Mouse (Mus musculus): ENCODE data around the gene Islr. TPM values are rescaled to one million over a fixed set of nuclear protein-coding genes. Genes with fewer than 3 reads are reported as not detected.

Islr gene
- polyA plus RNA-seq, 1 experiment: not detected

DNA sequence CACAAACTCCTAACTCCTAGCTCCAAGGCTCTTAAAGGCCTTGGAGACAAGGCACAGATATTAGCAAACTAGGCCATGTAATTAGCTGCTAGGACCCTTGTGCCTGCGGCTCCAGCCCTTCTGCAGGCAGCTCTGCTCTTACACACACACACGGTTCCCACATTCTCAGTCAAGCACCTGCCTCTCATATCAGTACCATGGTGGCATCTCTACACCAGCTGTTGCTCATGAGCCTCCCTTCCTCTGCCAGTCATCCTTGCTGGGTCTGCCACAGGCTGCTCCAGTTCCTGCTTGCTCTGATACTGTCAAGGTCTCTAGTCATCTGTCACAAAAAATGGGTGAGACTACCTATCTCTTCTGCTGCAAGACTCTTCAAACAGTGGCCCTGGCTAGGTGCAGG, 20.2 kb upstream of the Islr start:
- Histone ChIP-seq H3K27ac (ENCODE audit: insufficient read depth, low read depth, low read length) (no peak overlapping the region), H3K4me3 (ENCODE audit: insufficient read depth, low read length) (no peak overlapping the region), H3K4me1 (ENCODE audit: control insufficient read depth, insufficient read depth, low read length) (peaks cover 15% of the 10 kb centered on the region)
- no peak for TF ChIP-seq POLR2A (IDR thresholded peaks at IDR 0.05; ENCODE audit: borderline replicate concordance, low read depth, low read length)
- TF ChIP-seq CTCF (IDR thresholded peaks at IDR 0.05; ENCODE audit: low read depth, low read length): no peak

DNA sequence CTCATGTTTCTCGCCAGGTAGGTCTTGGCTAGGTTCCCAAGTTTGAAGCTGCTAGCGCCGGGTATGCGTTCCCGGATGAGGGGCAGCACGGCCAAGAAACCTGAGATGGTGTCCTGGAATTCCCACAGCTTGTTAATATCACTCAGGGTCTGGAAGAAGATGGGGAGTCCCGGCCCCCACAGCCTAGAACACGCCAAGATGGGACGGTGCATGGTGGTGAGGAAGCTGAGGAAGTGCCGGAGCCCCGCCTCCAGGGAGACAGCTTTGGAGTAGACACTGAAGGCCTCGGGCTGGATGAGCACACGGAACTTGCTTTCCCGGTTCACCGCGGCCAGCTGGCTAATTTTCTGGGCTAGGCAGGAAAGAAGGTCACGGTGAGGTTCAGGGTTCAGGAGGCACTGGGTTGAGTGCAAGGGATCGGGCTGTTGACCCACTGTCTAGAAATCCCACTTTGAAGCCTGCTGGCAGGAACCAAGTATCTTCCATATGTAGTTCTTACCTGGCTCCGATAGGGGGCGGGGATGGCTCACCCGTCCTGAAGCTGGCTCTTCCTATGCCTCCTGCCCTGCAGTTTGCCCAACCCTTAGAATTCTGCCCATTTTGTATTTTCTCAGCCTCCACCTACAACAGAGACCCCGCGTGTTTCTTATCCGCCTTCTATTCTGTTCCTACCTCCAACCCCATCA, 16.3 kb upstream of the Islr start:
- no peak overlapping the region for H3K27ac ChIP-seq (ENCODE audit: insufficient read depth, low read depth, low read length)
- no peak overlapping the region for H3K4me3 ChIP-seq (ENCODE audit: insufficient read depth, low read length)
- TF ChIP-seq CTCF (IDR thresholded peaks at IDR 0.05; ENCODE audit: low read depth, low read length) (0 out of 2 replicates have a peak, but pooled peaks have one; percentile 24), POLR2A (IDR thresholded peaks at IDR 0.05; ENCODE audit: borderline replicate concordance, low read depth, low read length) (no peak)
- peaks cover 3% of the 10 kb centered on the region for H3K4me1 ChIP-seq (ENCODE audit: control insufficient read depth, insufficient read depth, low read length)

DNA sequence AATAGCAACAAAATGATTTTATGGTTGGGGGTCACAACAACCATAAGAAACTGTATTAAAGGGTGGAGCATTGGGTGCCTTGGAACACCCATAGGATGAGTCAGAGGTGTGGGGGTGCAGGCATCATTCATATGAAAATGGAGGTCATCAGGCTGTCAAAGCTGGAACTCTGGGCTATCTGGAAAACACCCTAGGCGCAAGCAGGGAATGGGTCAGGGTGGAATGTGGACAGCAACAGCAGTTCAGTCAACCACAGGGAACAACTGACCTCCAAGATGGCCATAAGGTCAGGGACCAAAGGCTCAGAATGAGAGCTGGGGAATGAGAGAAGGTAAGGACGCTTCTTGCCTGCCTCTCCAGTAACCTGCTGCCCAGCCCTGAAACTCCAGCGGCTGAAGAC, 14.4 kb upstream of the Islr start:
- TF ChIP-seq CTCF (IDR thresholded peaks at IDR 0.05; ENCODE audit: low read depth, low read length) (no peak), POLR2A (IDR thresholded peaks at IDR 0.05; ENCODE audit: borderline replicate concordance, low read depth, low read length) (no peak)
- no peaks in the 10 kb centered on the region for H3K4me1 ChIP-seq (ENCODE audit: control insufficient read depth, insufficient read depth, low read length)
- H3K27ac ChIP-seq (ENCODE audit: insufficient read depth, low read depth, low read length): no peak overlapping the region
- H3K4me3 ChIP-seq (ENCODE audit: insufficient read depth, low read length): no peak overlapping the region

DNA sequence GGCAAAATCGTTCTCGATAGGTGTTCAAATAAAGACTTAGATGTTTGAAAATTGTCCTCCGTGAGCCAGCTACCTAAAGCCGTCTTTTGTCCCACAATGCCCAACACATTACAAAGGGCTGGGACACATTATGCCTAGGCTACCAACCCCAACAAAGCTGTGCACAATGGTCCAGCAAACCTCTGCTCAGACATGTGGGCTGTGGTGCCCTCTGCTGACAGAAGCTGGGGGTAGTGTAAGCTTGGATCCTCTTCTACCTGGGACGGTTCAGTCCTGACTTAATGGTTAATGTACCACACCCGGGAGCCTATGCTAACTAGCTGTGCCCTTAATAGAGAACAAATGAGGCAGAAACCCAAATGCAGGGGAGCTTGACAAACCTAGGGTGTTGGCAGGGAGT, 12.3 kb upstream of the Islr start:
- TF ChIP-seq POLR2A (IDR thresholded peaks at IDR 0.05; ENCODE audit: borderline replicate concordance, low read depth, low read length): no peak
- TF ChIP-seq CTCF (IDR thresholded peaks at IDR 0.05; ENCODE audit: low read depth, low read length): peak; percentile 33
- Histone ChIP-seq H3K27ac (ENCODE audit: insufficient read depth, low read depth, low read length) (no peak overlapping the region), H3K4me3 (ENCODE audit: insufficient read depth, low read length) (no peak overlapping the region), H3K4me1 (ENCODE audit: control insufficient read depth, insufficient read depth, low read length) (no peaks in the 10 kb centered on the region)

DNA sequence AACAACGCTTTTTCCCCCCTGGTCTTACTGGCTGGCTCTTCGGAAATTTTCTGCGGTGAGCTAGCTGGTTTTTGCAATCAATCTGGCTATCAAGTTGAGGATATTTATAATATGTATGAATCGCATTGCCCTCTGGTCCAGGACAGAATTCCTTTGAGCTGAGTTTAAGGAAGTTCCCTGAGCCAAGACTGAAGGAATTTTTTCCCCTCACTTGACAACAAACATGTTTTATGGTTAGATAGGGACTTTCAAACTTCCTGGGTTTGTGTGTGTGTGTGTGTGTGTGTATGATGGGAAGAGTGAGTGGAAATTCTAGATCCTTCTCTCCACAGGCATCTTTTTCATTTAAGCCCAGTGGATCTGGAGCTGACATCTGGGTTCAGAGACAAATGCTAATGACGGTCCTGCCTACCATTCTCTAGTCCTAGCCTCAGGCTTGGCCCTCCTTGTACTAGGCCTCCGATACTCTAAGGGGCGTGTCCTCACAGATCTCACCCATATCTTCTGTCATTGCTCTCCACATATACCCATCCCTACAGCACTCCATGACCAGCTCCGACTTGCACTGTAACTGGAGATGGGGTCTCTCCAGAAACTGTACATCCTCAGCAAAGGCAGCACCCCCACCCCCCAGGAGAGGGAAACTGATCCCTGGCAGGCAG, 10.5 kb upstream of the Islr start:
- Histone ChIP-seq H3K4me1 (ENCODE audit: control insufficient read depth, insufficient read depth, low read length) (peaks cover 12% of the 10 kb centered on the region), H3K27ac (ENCODE audit: insufficient read depth, low read depth, low read length) (no peak overlapping the region), H3K4me3 (ENCODE audit: insufficient read depth, low read length) (no peak overlapping the region)
- TF ChIP-seq POLR2A (IDR thresholded peaks at IDR 0.05; ENCODE audit: borderline replicate concordance, low read depth, low read length) (no peak), CTCF (IDR thresholded peaks at IDR 0.05; ENCODE audit: low read depth, low read length) (no peak)

DNA sequence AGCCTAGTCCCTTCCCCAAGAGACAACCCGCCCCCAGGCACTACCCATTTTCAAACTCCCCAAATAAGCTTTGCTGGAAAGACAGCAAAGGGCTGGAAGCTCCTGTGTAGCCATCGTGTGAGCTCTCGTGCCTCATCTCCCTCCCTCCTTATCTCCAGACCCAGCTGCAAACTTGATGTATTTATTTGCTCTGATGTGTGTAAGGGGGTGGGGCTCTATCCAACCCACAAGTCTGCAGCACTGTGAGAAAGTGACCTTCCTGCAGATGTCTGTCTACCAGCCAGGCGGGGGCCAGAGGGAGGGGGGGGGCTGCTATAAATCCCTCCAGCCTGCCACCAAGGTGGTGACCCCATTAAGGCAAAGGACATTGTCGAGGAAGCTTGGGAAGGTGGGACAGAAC, 9.8 kb upstream of the Islr start:
- H3K4me3 ChIP-seq (ENCODE audit: insufficient read depth, low read length): no peak overlapping the region
- no peak overlapping the region for H3K27ac ChIP-seq (ENCODE audit: insufficient read depth, low read depth, low read length)
- TF ChIP-seq CTCF (IDR thresholded peaks at IDR 0.05; ENCODE audit: low read depth, low read length) (no peak), POLR2A (IDR thresholded peaks at IDR 0.05; ENCODE audit: borderline replicate concordance, low read depth, low read length) (no peak)
- peaks cover 15% of the 10 kb centered on the region for H3K4me1 ChIP-seq (ENCODE audit: control insufficient read depth, insufficient read depth, low read length)

DNA sequence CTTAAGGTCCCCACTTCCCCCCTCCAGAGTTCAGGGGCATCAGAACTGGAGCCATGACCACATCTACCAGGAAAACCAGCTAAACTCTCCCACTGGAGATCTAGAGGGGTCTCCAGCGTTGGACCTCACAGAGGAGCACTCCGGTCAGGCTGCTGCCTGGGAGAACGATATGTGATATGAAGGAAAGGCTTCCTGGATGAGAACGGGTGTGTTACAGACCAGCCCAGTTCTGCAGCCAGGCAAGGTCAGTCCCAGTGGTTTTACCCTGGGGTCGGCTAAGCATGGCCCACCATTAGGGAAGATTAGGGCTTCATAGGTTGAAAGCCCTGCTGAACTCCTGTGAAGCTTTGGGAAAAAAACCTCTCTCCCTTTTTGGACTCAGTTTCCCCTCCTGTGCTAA, 9.3 kb upstream of the Islr start:
- H3K27ac ChIP-seq (ENCODE audit: insufficient read depth, low read depth, low read length): no peak overlapping the region
- no peak overlapping the region for H3K4me3 ChIP-seq (ENCODE audit: insufficient read depth, low read length)
- no peak for TF ChIP-seq POLR2A (IDR thresholded peaks at IDR 0.05; ENCODE audit: borderline replicate concordance, low read depth, low read length)
- TF ChIP-seq CTCF (IDR thresholded peaks at IDR 0.05; ENCODE audit: low read depth, low read length): no peak
- peaks cover 15% of the 10 kb centered on the region for H3K4me1 ChIP-seq (ENCODE audit: control insufficient read depth, insufficient read depth, low read length)

DNA sequence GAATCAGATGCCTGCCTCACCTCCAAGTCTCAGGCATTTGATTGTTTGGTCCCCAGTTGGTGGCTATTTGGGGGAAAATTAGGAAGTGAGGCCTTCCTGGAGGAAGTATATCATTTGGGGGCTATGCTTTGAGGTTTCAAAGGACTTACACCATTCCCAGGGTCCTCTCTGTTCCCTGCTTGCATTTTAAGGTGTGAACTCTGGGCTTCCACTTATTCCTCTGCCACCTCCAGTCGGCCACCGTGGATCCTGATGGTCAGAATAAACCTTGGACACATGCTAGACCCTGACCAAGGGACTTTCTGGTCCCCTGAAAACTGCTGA, 6.2 kb upstream of the Islr start:
- TF ChIP-seq POLR2A (IDR thresholded peaks at IDR 0.05; ENCODE audit: borderline replicate concordance, low read depth, low read length): no peak
- TF ChIP-seq CTCF (IDR thresholded peaks at IDR 0.05; ENCODE audit: low read depth, low read length): no peak
- peak overlapping the region; percentile 80 for H3K27ac ChIP-seq (ENCODE audit: insufficient read depth, low read depth, low read length)
- no peak overlapping the region for H3K4me3 ChIP-seq (ENCODE audit: insufficient read depth, low read length)
- peaks cover 15% of the 10 kb centered on the region for H3K4me1 ChIP-seq (ENCODE audit: control insufficient read depth, insufficient read depth, low read length)

DNA sequence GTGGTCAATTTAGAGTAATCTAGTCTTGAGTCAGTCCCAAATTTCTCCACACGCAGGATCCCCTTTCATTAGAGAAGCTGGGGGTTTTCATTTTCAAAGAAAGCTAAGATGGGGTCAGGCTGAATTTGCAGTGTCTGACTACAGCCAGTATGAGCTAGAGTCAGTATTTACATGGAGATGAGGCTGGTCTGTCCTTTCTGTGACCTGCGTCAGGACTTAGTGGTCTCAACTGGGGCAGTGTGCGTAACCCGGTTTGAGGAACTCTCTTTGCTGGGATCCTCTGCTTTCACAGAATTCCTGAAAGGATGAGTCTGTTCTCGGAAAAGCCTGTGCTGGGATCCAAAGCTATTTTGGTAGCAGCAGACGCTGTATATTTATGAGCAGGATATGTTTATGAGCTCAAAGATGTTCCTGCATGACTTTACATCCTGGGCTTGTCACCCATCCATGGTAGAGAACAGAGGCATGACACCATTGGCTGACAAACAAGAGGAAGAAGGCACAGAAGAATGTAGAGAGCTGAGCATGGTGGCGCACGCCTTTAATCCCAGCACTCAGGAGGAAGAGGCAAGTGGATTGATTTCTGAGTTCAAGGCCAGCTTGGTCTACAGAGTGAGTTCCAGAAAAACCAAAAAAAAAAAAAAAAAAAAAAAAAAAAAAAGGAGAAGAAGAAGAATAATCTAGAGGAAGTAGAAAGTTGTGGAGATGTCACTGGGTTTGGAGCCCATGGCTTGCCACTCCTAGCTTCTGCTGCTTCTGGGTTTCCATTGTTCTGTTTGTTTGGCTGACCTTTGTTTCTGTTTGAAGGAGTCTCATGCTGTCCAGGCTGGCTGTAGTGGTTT, 5.6 kb upstream of the Islr start:
- Histone ChIP-seq H3K4me3 (ENCODE audit: insufficient read depth, low read length) (no peak overlapping the region), H3K4me1 (ENCODE audit: control insufficient read depth, insufficient read depth, low read length) (peaks cover 15% of the 10 kb centered on the region), H3K27ac (ENCODE audit: insufficient read depth, low read depth, low read length) (peak overlapping the region; percentile 80)
- TF ChIP-seq CTCF (IDR thresholded peaks at IDR 0.05; ENCODE audit: low read depth, low read length): no peak
- TF ChIP-seq POLR2A (IDR thresholded peaks at IDR 0.05; ENCODE audit: borderline replicate concordance, low read depth, low read length): no peak

DNA sequence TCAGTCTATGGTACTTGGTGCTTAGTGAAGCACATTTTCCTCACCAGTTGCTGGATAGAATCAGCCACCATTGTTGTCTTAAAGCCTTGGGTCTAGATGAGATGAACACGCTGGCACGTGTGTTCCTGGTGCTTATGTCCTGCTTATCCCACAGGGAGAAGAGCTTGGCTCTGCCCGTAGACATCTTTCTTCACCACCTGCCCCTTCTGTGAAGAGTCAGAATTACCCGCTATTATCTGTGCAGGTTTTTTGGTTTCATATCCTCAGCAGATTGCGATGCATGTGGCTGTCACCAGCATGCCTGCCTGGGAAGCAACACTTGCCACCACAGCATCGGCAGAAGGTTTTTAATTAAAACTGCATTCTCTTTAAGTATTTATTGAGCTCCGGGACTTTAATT, 1.9 kb upstream of the Islr start:
- Histone ChIP-seq H3K4me3 (ENCODE audit: insufficient read depth, low read length) (no peak overlapping the region), H3K27ac (ENCODE audit: insufficient read depth, low read depth, low read length) (no peak overlapping the region), H3K4me1 (ENCODE audit: control insufficient read depth, insufficient read depth, low read length) (peaks cover 15% of the 10 kb centered on the region)
- TF ChIP-seq CTCF (IDR thresholded peaks at IDR 0.05; ENCODE audit: low read depth, low read length) (no peak), POLR2A (IDR thresholded peaks at IDR 0.05; ENCODE audit: borderline replicate concordance, low read depth, low read length) (no peak)
